Mouse (Mus musculus): ENCODE results near the gene Rhbdf2. TPM values are rescaled to one million over a fixed set of nuclear protein-coding genes. Genes with fewer than 3 reads are reported as not detected.

The Rhbdf2 gene
- total and polyA plus RNA-seq, 2 experiments from 2014 or later: 1.0 to 3.4 TPM

- DNase-seq (ENCODE audit: low spot score) (no peak), ATAC-seq (ENCODE audit: low FRiP score) (no peak)
- WGBS: 58% methylated on average over 12 of the region's 12 CpGs
- Histone ChIP-seq H3K4me1 (ENCODE audit: insufficient read depth, low read length) (peaks cover 9% of the 10 kb centered on the region; the same call in 1 of the 2 replicates), H3K36me3 (ENCODE audit: insufficient read depth, low read length) (0 out of 2 replicates have a peak, but pooled peaks cover 4% of the 10 kb centered on the region), H3K27me3 (ENCODE audit: insufficient read depth, low read length) (no peaks in the 10 kb centered on the region), H3K4me3 (ENCODE audit: low read depth, low read length) (no peak overlapping the region), H3K9me3 (ENCODE audit: low read length) (no peaks in the 10 kb centered on the region), H3K27ac (ENCODE audit: low read depth, low read length) (no peak overlapping the region), H3K9ac (replicated peaks; ENCODE audit: low read length, poor library complexity, severe bottlenecking) (0 out of 2 replicates have a peak overlapping the region, but pooled peaks have one; percentile 13), H3K4me2 (ENCODE audit: low read depth, low read length, poor library complexity, severe bottlenecking) (no peak overlapping the region)
- TF ChIP-seq CTCF (IDR thresholded peaks at IDR 0.05): no peak
These were observed 53.9 kb downstream of the Rhbdf2 start for GRCm38 (mm10) chr11:116572756-116573543.

- H3K9me3 ChIP-seq (ENCODE audit: low read length): no peaks in the 10 kb centered on the region
- ATAC-seq (ENCODE audit: low FRiP score) (no peak), DNase-seq (ENCODE audit: low spot score) (no peak)
- 0 out of 2 replicates have a peak, but pooled peaks cover 4% of the 10 kb centered on the region for H3K36me3 ChIP-seq (ENCODE audit: insufficient read depth, low read length)
- H3K4me1 ChIP-seq (ENCODE audit: insufficient read depth, low read length): peaks cover 9% of the 10 kb centered on the region; the same call in 1 of the 2 replicates
- WGBS: 84% methylated on average over 19 of the region's 19 CpGs
- H3K4me2 ChIP-seq (ENCODE audit: low read depth, low read length, poor library complexity, severe bottlenecking): no peak overlapping the region
- 0 out of 2 replicates have a peak overlapping the region, but pooled peaks have one; percentile 13 for H3K9ac ChIP-seq (replicated peaks; ENCODE audit: low read length, poor library complexity, severe bottlenecking)
- no peak overlapping the region for H3K4me3 ChIP-seq (ENCODE audit: low read depth, low read length)
- H3K27me3 ChIP-seq (ENCODE audit: insufficient read depth, low read length): no peaks in the 10 kb centered on the region
- H3K27ac ChIP-seq (ENCODE audit: low read depth, low read length): no peak overlapping the region
- TF ChIP-seq CTCF (IDR thresholded peaks at IDR 0.05): no peak
These were observed 54.8 kb downstream of the Rhbdf2 start for GRCm38 (mm10) chr11:116571767-116572679.

- H3K27ac ChIP-seq (ENCODE audit: low read depth, low read length): no peak overlapping the region
- peaks cover 9% of the 10 kb centered on the region; the same call in 1 of the 2 replicates for H3K4me1 ChIP-seq (ENCODE audit: insufficient read depth, low read length)
- no peak overlapping the region for H3K9ac ChIP-seq (replicated peaks; ENCODE audit: low read length, poor library complexity, severe bottlenecking)
- no peak for ATAC-seq (ENCODE audit: low FRiP score)
- no peak for TF ChIP-seq CTCF (IDR thresholded peaks at IDR 0.05)
- H3K9me3 ChIP-seq (ENCODE audit: low read length): no peaks in the 10 kb centered on the region
- no peak overlapping the region for H3K4me3 ChIP-seq (ENCODE audit: low read depth, low read length)
- 0 out of 2 replicates have a peak, but pooled peaks cover 4% of the 10 kb centered on the region for H3K36me3 ChIP-seq (ENCODE audit: insufficient read depth, low read length)
- no peaks in the 10 kb centered on the region for H3K27me3 ChIP-seq (ENCODE audit: insufficient read depth, low read length)
- 83% methylated on average over 7 of the region's 7 CpGs for WGBS
- no peak for DNase-seq (ENCODE audit: low spot score)
- no peak overlapping the region for H3K4me2 ChIP-seq (ENCODE audit: low read depth, low read length, poor library complexity, severe bottlenecking)
These were observed 56.0 kb downstream of the Rhbdf2 start for GRCm38 (mm10) chr11:116570821-116571220.

- ATAC-seq (ENCODE audit: low FRiP score) (no peak), DNase-seq (ENCODE audit: low spot score) (no peak)
- Histone ChIP-seq H3K4me1 (ENCODE audit: insufficient read depth, low read length) (peaks cover under 1% of the 10 kb centered on the region; the same call in 1 of the 2 replicates), H3K9me3 (ENCODE audit: low read length) (no peaks in the 10 kb centered on the region), H3K27me3 (ENCODE audit: insufficient read depth, low read length) (no peaks in the 10 kb centered on the region), H3K27ac (ENCODE audit: low read depth, low read length) (no peak overlapping the region), H3K36me3 (ENCODE audit: insufficient read depth, low read length) (0 out of 2 replicates have a peak, but pooled peaks cover 4% of the 10 kb centered on the region), H3K4me3 (ENCODE audit: low read depth, low read length) (no peak overlapping the region), H3K9ac (replicated peaks; ENCODE audit: low read length, poor library complexity, severe bottlenecking) (no peak overlapping the region), H3K4me2 (ENCODE audit: low read depth, low read length, poor library complexity, severe bottlenecking) (no peak overlapping the region)
- no peak for TF ChIP-seq CTCF (IDR thresholded peaks at IDR 0.05)
- 87% methylated on average over 8 of the region's 8 CpGs for WGBS
These were observed 59.3 kb downstream of the Rhbdf2 start for GRCm38 (mm10) chr11:116567531-116567930.

- 80% methylated on average over 7 of the region's 7 CpGs for WGBS
- no peaks in the 10 kb centered on the region for H3K36me3 ChIP-seq (ENCODE audit: insufficient read depth, low read length)
- H3K4me1 ChIP-seq (ENCODE audit: insufficient read depth, low read length): no peaks in the 10 kb centered on the region
- DNase-seq (ENCODE audit: low spot score) (no peak), ATAC-seq (ENCODE audit: low FRiP score) (no peak)
- no peak overlapping the region for H3K4me3 ChIP-seq (ENCODE audit: low read depth, low read length)
- H3K9me3 ChIP-seq (ENCODE audit: low read length): no peaks in the 10 kb centered on the region
- no peak for TF ChIP-seq CTCF (IDR thresholded peaks at IDR 0.05)
- no peaks in the 10 kb centered on the region for H3K27me3 ChIP-seq (ENCODE audit: insufficient read depth, low read length)
- no peak overlapping the region for H3K4me2 ChIP-seq (ENCODE audit: low read depth, low read length, poor library complexity, severe bottlenecking)
- no peak overlapping the region for H3K27ac ChIP-seq (ENCODE audit: low read depth, low read length)
- H3K9ac ChIP-seq (replicated peaks; ENCODE audit: low read length, poor library complexity, severe bottlenecking): no peak overlapping the region
These were observed 61.4 kb downstream of the Rhbdf2 start for GRCm38 (mm10) chr11:116565283-116566041.

All from midbrain, postnatal 0 days (tissue).